Mouse (Mus musculus): ENCODE measurements at regions not wholly inside any gene's neighbourhood (a gene's known extent, or its start where the extent isn't known, plus 50 kb on each side); places are given as distances from the start of the nearest gene placed in this dataset.

- DNase-seq = no peak
Measured at GRCm38 (mm10) chr14:67626181-67626580, 1617.2 kb upstream of the Gulo start.

- no peak for DNase-seq
Measured at GRCm38 (mm10) chr14:67623841-67624480, 1615.0 kb upstream of the Gulo start.

GRCm38 (mm10) chr14:67622911-67623310 lies 1613.9 kb upstream of the Gulo start:
- DNase-seq = no peak

- no peak for DNase-seq
Measured at GRCm38 (mm10) chr14:67621486-67621885, 1612.5 kb upstream of the Gulo start.

- DNase-seq = peak; percentile 77 to 78
Measured at GRCm38 (mm10) chr14:67620854-67621476, 1612.0 kb upstream of the Gulo start.

GRCm38 (mm10) chr14:67619571-67619970 lies 1610.6 kb upstream of the Gulo start:
- DNase-seq = peak; percentile 19 to 20

- no peak for DNase-seq
Measured at GRCm38 (mm10) chr14:67614369-67614768, 1605.4 kb upstream of the Gulo start.

GRCm38 (mm10) chr14:67613691-67614090 lies 1604.7 kb upstream of the Gulo start:
- peak in 1 of 2 experiments; percentile 6 for DNase-seq

GRCm38 (mm10) chr14:67613221-67613620 lies 1604.2 kb upstream of the Gulo start:
- DNase-seq = peak; percentile 35 to 44

- DNase-seq = no peak
Measured at GRCm38 (mm10) chr14:67612471-67612870, 1603.5 kb upstream of the Gulo start.

GRCm38 (mm10) chr14:67608262-67608661 lies 1599.3 kb upstream of the Gulo start:
- peak in 1 of 2 experiments; percentile 13 for DNase-seq

- no peak for DNase-seq
Measured at GRCm38 (mm10) chr14:67602960-67603359, 1594.0 kb upstream of the Gulo start.

- peak; percentile 61 to 64 for DNase-seq
Measured at GRCm38 (mm10) chr14:67599734-67600133, 1590.7 kb upstream of the Gulo start.

GRCm38 (mm10) chr14:67588627-67589026 lies 1579.6 kb upstream of the Gulo start:
- DNase-seq = no peak

- peak; percentile 50 to 54 for DNase-seq
Measured at GRCm38 (mm10) chr14:67584456-67585048, 1575.5 kb upstream of the Gulo start.

- DNase-seq = peak; percentile 66 to 72
Measured at GRCm38 (mm10) chr14:67582201-67582782, 1573.3 kb upstream of the Gulo start.

- DNase-seq = peak; percentile 86 to 89
Measured at GRCm38 (mm10) chr14:67574346-67574949, 1565.4 kb upstream of the Gulo start.

GRCm38 (mm10) chr14:67573451-67573995 lies 1564.5 kb upstream of the Gulo start:
- no peak for DNase-seq

GRCm38 (mm10) chr14:67569744-67570322 lies 1560.8 kb upstream of the Gulo start:
- no peak for DNase-seq

- no peak for DNase-seq
Measured at GRCm38 (mm10) chr14:67568896-67569743, 1560.1 kb upstream of the Gulo start.

- no peak for DNase-seq
Measured at GRCm38 (mm10) chr14:67554897-67555296, 1545.9 kb upstream of the Gulo start.

All from cerebellum, postnatal 10 days (tissue).